Mouse (Mus musculus) hindbrain, embryonic 15.5 days (tissue): ENCODE data around the gene Rft1. TPM values are rescaled to one million over a fixed set of nuclear protein-coding genes. Genes with fewer than 3 reads are reported as not detected.

ENCODE experiments used
- ATAC-seq: fragments of 200-750 bp; cut with Nextera tagmentation; 2 replicates; pipeline ENCODE4 v1.8.0; 2017; ENCODE audit warnings: low read depth, moderate number of reproducible peaks, moderate TSS enrichment; ENCODE audit not compliant: low FRiP score
- H3K27ac ChIP-seq: fragments of 300-500 bp; sonication (generic); replicated peaks from 2 replicates; pipeline ENCODE4 v1.5.1; 2015; ENCODE audit warnings: mild to moderate bottlenecking, inconsistent platforms
- H3K27me3 ChIP-seq: fragments of 300-500 bp; sonication (generic); 2 replicates; pipeline ENCODE4 v1.6.1; 2015; ENCODE audit warnings: control low read depth, inconsistent platforms
- H3K36me3 ChIP-seq: fragments of 300-500 bp; sonication (generic); 2 replicates; pipeline ENCODE4 v1.6.1; 2015; ENCODE audit warnings: control low read depth, inconsistent platforms
- H3K4me1 ChIP-seq: fragments of 300-500 bp; sonication (generic); replicated peaks from 2 replicates; pipeline ENCODE4 v1.6.1; 2015; ENCODE audit warnings: control low read depth, inconsistent platforms
- H3K4me2 ChIP-seq: fragments of 300-500 bp; sonication (generic); 2 replicates; pipeline ENCODE4 v1.6.1; 2015; ENCODE audit warnings: moderate library complexity, mild to moderate bottlenecking, inconsistent platforms
- H3K4me3 ChIP-seq: fragments of 300-500 bp; sonication (generic); 2 replicates; pipeline ENCODE4 v1.5.1; 2015; ENCODE audit warnings: mild to moderate bottlenecking, inconsistent platforms
- H3K9ac ChIP-seq: fragments of 300-500 bp; sonication (generic); 2 replicates; pipeline ENCODE4 v1.6.1; 2015; ENCODE audit warnings: inconsistent platforms
- H3K9me3 ChIP-seq: fragments of 300-500 bp; sonication (generic); 2 replicates; pipeline ENCODE4 v1.6.1; 2016; ENCODE audit warnings: control low read depth, inconsistent platforms
- WGBS: fragments of 180-500 bp; shearing (Covaris S2); methylation state at CpG from one replicate; pipeline ENCODE4 v1.1.7; 2015; 5-methylcytosine and 5-hydroxymethylcytosine counted together
- polyA plus RNA-seq: library from polyadenylated mRNA; unstranded; fragments of >200 nt; fragmentation: Nextera tagmentation; extraction: Ambion mirVana; gene quantifications from 2 replicates; pipeline ENCODE4 v1.2.1, GENCODE M21; 2015

Rft1 gene
- polyA plus RNA-seq, 1 experiment from 2014 or later: 8.0 TPM

- H3K4me3 ChIP-seq: no peak overlapping the region
These were observed 41.4 kb downstream of the Rft1 start for GRCm38 (mm10) chr14:30695609-30696008.

GRCm38 (mm10) chr14:30697407-30698052 lies 43.4 kb downstream of the Rft1 start:
- Histone ChIP-seq H3K27me3 (no peaks in the 10 kb centered on the region), H3K4me2 (no peak overlapping the region), H3K27ac (no peak overlapping the region; the same call in 1 of the 2 replicates), H3K9ac (no peak overlapping the region), H3K4me3 (no peak overlapping the region), H3K36me3 (no peaks in the 10 kb centered on the region), H3K4me1 (peaks cover 15% of the 10 kb centered on the region), H3K9me3 (no peaks in the 10 kb centered on the region)
- WGBS: 63% methylated on average over 15 of the region's 15 CpGs
- ATAC-seq: peak; percentile 74

More at GRCm38 (mm10) chr14:30695609-30696008, 41.4 kb downstream of the Rft1 start:
- Histone ChIP-seq H3K27me3 (no peaks in the 10 kb centered on the region), H3K4me2 (no peak overlapping the region), H3K36me3 (no peaks in the 10 kb centered on the region), H3K27ac (peak overlapping the region; percentile 27; the same call in 1 of the 2 replicates), H3K9me3 (no peaks in the 10 kb centered on the region), H3K4me1 (peaks cover 15% of the 10 kb centered on the region), H3K9ac (no peak overlapping the region)
- 45% methylated on average over 4 of the region's 4 CpGs for WGBS
- ATAC-seq: peak; percentile 55; the same call in 1 of the 2 replicates

GRCm38 (mm10) chr14:30699656-30700055 lies 45.5 kb downstream of the Rft1 start:
- no peaks in the 10 kb centered on the region for H3K27me3 ChIP-seq
- no peak for ATAC-seq

GRCm38 (mm10) chr14:30702512-30702911 lies 48.4 kb downstream of the Rft1 start:
- no peak overlapping the region for H3K9ac ChIP-seq
- no peak overlapping the region for H3K4me2 ChIP-seq
- H3K4me1 ChIP-seq: peaks cover 9% of the 10 kb centered on the region; the same call in 1 of the 2 replicates
- 60% methylated on average over 5 of the region's 5 CpGs for WGBS
- no peaks in the 10 kb centered on the region for H3K27me3 ChIP-seq
- ATAC-seq: no peak
- no peaks in the 10 kb centered on the region for H3K36me3 ChIP-seq
- no peak overlapping the region for H3K4me3 ChIP-seq
- H3K9me3 ChIP-seq: no peaks in the 10 kb centered on the region
- H3K27ac ChIP-seq: no peak overlapping the region

More at GRCm38 (mm10) chr14:30699656-30700055, 45.5 kb downstream of the Rft1 start:
- WGBS: 48% methylated on average over 8 of the region's 8 CpGs
- no peak overlapping the region for H3K9ac ChIP-seq
- no peak overlapping the region for H3K27ac ChIP-seq
- no peak overlapping the region for H3K4me2 ChIP-seq
- H3K4me3 ChIP-seq: no peak overlapping the region
- no peaks in the 10 kb centered on the region for H3K36me3 ChIP-seq
- H3K4me1 ChIP-seq: peaks cover 15% of the 10 kb centered on the region
- H3K9me3 ChIP-seq: no peaks in the 10 kb centered on the region

GRCm38 (mm10) chr14:30703079-30703478 lies 48.9 kb downstream of the Rft1 start:
- Histone ChIP-seq H3K9ac (no peak overlapping the region), H3K27ac (no peak overlapping the region), H3K36me3 (no peaks in the 10 kb centered on the region), H3K27me3 (no peaks in the 10 kb centered on the region), H3K9me3 (no peaks in the 10 kb centered on the region), H3K4me2 (no peak overlapping the region), H3K4me3 (no peak overlapping the region), H3K4me1 (peaks cover 3% of the 10 kb centered on the region; the same call in 1 of the 2 replicates)
- ATAC-seq: no peak
- WGBS: 86% methylated on average over 5 of the region's 5 CpGs

GRCm38 (mm10) chr14:30704098-30704855 lies 50.1 kb downstream of the Rft1 start:
- no peak overlapping the region for H3K4me2 ChIP-seq
- no peaks in the 10 kb centered on the region for H3K36me3 ChIP-seq
- H3K9ac ChIP-seq: no peak overlapping the region
- ATAC-seq: no peak
- no peaks in the 10 kb centered on the region for H3K4me1 ChIP-seq
- no peak overlapping the region for H3K27ac ChIP-seq
- 77% methylated on average over 8 of the region's 8 CpGs for WGBS
- no peaks in the 10 kb centered on the region for H3K9me3 ChIP-seq
- H3K4me3 ChIP-seq: no peak overlapping the region
- H3K27me3 ChIP-seq: no peaks in the 10 kb centered on the region

- Histone ChIP-seq H3K27ac (no peak overlapping the region), H3K9ac (no peak overlapping the region), H3K9me3 (no peaks in the 10 kb centered on the region), H3K4me1 (peaks cover 7% of the 10 kb centered on the region), H3K4me3 (no peak overlapping the region), H3K4me2 (no peak overlapping the region), H3K27me3 (no peaks in the 10 kb centered on the region), H3K36me3 (no peaks in the 10 kb centered on the region)
- no peak for ATAC-seq
- WGBS: 100% methylated on average over 2 of the region's 2 CpGs
These were observed 57.7 kb downstream of the Rft1 start for GRCm38 (mm10) chr14:30711892-30712291.

GRCm38 (mm10) chr14:30713769-30714168 lies 59.6 kb downstream of the Rft1 start:
- Histone ChIP-seq H3K36me3 (no peaks in the 10 kb centered on the region), H3K4me2 (no peak overlapping the region), H3K4me1 (peaks cover 16% of the 10 kb centered on the region), H3K27me3 (no peaks in the 10 kb centered on the region), H3K9me3 (no peaks in the 10 kb centered on the region), H3K9ac (no peak overlapping the region), H3K4me3 (no peak overlapping the region), H3K27ac (no peak overlapping the region)
- no peak for ATAC-seq
- WGBS: 86% methylated on average over 1 of the region's 1 CpGs

GRCm38 (mm10) chr14:30714799-30715617 lies 60.8 kb downstream of the Rft1 start, which contains the start of gene Sfmbt1:
Gene Sfmbt1, plus strand, starts transcription at chr14:30714849.
- Histone ChIP-seq H3K9ac (peak within 1 kb of the TSS; percentile 81), H3K4me1 (peaks cover 16% of the 10 kb centered on the region), H3K36me3 (no peaks in the 10 kb centered on the region), H3K4me2 (peak within 1 kb of the TSS; percentile 73), H3K27me3 (no peaks in the 10 kb centered on the region), H3K9me3 (no peaks in the 10 kb centered on the region), H3K4me3 (peak within 1 kb of the TSS; percentile 63), H3K27ac (peak within 1 kb of the TSS; percentile 96)
- peak; percentile 60 for ATAC-seq
- 1% methylated on average over 82 of the region's 87 CpGs for WGBS

- Histone ChIP-seq H3K9ac (peak overlapping the region; percentile 81), H3K27ac (peak overlapping the region; percentile 96), H3K4me2 (peak overlapping the region; percentile 73), H3K9me3 (no peaks in the 10 kb centered on the region), H3K27me3 (no peaks in the 10 kb centered on the region), H3K4me3 (peak overlapping the region; percentile 63), H3K4me1 (peaks cover 16% of the 10 kb centered on the region), H3K36me3 (no peaks in the 10 kb centered on the region)
- peak; percentile 86 for ATAC-seq
- under 1% methylated on average over 46 of the region's 68 CpGs for WGBS
These were observed 61.5 kb downstream of the Rft1 start for GRCm38 (mm10) chr14:30715618-30716050.

- peak; percentile 55 for ATAC-seq
- WGBS: under 1% methylated on average over 81 of the region's 106 CpGs
- Histone ChIP-seq H3K4me3 (peak overlapping the region; percentile 63), H3K36me3 (no peaks in the 10 kb centered on the region), H3K4me2 (peak overlapping the region; percentile 73), H3K27ac (peak overlapping the region; percentile 96), H3K9me3 (no peaks in the 10 kb centered on the region), H3K27me3 (no peaks in the 10 kb centered on the region), H3K4me1 (peaks cover 16% of the 10 kb centered on the region), H3K9ac (peak overlapping the region; percentile 81)
These were observed 62.1 kb downstream of the Rft1 start for GRCm38 (mm10) chr14:30716051-30716952.
